Mouse (Mus musculus): Measurements from ENCODE around the gene Sema4a.

Sema4a gene

GRCm38 (mm10) chr3:88460983-88461696 is at the start of gene Sema4a:
Sema4a (minus strand) TSS chr3:88461182.
- DNase-seq (ENCODE audit: low spot score), result no peak

DNA sequence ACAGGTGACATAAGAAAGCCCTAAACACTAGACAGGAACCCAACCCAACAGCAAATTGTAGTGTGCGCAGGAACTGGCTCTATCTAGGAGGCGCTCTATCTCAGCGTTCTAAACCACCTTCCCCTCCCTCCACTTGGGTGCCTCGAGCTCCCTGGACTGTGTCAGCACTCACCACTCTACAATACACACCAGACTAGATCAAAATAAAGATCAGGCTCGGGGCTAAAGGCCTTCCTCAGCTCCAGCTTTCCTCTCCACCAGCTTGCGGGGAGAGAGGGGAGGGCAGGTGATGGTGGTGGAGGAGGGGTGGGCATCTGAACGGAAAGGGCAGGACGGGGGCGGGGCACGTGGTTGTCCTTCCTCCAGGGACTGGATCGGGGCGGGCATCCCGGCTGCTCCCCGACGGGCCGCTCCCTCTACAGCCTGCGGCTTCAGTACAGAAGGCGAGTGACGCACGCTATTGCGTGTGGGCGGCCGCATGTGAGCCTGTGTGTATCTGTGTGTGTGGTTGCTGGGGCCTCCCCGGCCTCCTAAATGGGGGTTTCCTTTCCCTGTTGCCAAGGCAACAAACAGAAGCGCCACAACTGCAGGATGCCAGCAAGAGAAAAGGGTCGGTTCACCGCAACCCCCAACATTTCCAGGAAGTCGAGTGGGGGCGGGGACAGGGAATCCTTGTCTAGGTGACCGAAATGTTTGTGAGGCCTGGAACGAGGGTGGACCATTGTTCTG is 48.9 kb upstream of the Sema4a start, which contains the start of gene Lmna:
Gene Lmna, minus strand, starts transcription at position 265 of the 729 bp plus-strand sequence.
- peak; percentile 89 for DNase-seq (ENCODE audit: low spot score)

- no peak for DNase-seq (ENCODE audit: low spot score)
Observed at GRCm38 (mm10) chr3:88509250-88509649, 48.3 kb upstream of the Sema4a start.

- no peak for DNase-seq (ENCODE audit: low spot score)
Observed at GRCm38 (mm10) chr3:88505765-88506164, 44.8 kb upstream of the Sema4a start.

GRCm38 (mm10) chr3:88505081-88505480 is 44.1 kb upstream of the Sema4a start:
- no peak for DNase-seq (ENCODE audit: low spot score)

GRCm38 (mm10) chr3:88503881-88504746 is 43.1 kb upstream of the Sema4a start:
- DNase-seq (ENCODE audit: low spot score), result no peak

GRCm38 (mm10) chr3:88503505-88503863 is 42.5 kb upstream of the Sema4a start:
- no peak for DNase-seq (ENCODE audit: low spot score)

GRCm38 (mm10) chr3:88502641-88503504 is 41.9 kb upstream of the Sema4a start:
- DNase-seq (ENCODE audit: low spot score), result peak; percentile 78

DNA sequence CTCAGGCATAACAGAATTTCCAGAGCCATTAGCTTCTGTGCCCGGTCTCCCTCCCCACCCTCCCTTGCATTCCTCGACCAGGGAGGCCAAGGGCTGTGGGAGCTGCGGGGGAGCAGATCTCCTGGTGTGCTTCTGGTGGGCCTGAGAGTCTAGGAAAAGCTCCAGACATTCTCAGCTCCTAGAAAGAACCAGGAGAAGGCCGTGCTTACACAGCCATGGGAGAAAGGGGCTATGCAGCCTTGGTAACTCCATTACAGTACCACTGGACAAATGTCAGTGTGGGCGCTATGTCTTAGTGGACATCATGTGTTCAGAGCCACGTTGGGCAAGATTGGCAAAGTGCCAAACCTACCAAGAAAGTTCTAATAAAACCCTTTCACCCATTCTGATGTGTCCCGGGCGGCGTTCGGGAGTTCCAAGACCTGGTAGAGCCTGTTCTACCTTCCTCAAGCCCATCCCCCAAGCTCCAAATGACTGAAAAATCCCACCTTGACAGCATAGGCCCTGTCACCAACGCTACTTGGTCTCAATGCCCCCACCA is 41.1 kb upstream of the Sema4a start:
- DNase-seq (ENCODE audit: low spot score), result no peak

- DNase-seq (ENCODE audit: low spot score), result no peak
Observed at GRCm38 (mm10) chr3:88501366-88502030, 40.5 kb upstream of the Sema4a start.

- DNase-seq (ENCODE audit: low spot score), result no peak
Observed at GRCm38 (mm10) chr3:88500655-88501365, 39.8 kb upstream of the Sema4a start.

DNA sequence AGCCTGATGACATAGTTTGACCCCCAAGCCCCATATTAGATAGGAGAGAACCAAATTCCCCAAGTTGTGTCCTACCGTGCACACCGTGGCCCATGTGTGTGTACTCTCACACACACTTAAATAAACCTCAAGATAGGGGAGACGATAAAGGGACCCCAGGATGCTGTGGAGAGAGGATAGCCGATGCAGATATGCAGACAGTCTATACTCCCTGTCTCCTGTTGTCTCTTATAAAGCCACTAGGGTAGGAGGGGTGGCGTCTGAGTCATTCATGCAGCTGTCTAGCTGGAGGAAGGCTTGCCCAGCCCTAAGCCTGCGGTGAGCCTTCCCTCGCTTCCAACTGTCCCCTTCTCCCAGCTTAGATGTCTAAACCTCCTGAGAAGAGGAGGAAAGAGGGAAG is 39.1 kb upstream of the Sema4a start:
- DNase-seq (ENCODE audit: low spot score), result no peak

DNA sequence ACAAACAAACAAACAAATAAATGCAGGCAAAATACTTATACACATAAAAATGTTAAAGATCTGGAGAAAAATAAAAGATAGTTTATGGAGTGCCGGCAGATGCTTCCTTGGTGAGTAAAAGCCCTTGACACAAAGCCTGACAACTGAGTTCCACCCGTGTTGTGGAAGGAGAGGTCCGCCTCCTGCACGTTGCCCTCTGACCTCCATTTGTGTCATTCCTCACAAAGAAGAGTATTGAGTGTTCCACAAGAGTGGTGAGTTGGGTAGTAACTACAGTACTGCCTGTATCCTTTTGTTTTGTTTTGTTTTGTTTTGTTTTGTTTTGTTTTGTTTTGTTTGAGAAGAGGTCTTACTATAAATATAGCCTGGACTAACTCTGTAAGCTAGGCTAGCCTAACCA is 38.6 kb upstream of the Sema4a start:
- no peak for DNase-seq (ENCODE audit: low spot score)

DNA sequence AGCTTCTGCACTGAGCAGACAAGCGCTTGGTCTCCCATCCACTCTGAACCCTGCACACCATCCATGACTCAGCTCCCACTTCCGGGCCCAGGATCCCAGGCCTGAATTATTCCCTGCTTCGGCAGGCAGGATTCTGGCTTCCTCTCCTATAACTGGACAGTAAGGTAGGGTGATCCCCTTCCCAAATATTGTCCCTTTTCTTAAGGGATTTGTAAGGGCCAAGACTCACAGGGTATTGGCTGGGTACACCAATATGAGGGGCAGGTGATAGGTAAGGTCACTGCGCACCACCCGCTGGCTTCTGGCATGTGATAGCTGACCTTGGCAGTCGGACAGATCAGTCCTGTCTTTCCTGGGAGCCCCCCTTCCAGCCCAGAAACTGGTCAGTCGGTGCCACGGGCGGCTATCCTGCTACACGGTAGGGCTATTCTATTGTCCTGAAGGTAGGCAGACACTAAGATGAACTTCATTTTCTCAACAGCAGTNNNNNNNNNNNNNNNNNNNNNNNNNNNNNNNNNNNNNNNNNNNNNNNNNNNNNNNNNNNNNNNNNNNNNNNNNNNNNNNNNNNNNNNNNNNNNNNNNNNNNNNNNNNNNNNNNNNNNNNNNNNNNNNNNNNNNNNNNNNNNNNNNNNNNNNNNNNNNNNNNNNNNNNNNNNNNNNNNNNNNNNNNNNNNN is 34.9 kb upstream of the Sema4a start:
- DNase-seq (ENCODE audit: low spot score), result no peak

DNA sequence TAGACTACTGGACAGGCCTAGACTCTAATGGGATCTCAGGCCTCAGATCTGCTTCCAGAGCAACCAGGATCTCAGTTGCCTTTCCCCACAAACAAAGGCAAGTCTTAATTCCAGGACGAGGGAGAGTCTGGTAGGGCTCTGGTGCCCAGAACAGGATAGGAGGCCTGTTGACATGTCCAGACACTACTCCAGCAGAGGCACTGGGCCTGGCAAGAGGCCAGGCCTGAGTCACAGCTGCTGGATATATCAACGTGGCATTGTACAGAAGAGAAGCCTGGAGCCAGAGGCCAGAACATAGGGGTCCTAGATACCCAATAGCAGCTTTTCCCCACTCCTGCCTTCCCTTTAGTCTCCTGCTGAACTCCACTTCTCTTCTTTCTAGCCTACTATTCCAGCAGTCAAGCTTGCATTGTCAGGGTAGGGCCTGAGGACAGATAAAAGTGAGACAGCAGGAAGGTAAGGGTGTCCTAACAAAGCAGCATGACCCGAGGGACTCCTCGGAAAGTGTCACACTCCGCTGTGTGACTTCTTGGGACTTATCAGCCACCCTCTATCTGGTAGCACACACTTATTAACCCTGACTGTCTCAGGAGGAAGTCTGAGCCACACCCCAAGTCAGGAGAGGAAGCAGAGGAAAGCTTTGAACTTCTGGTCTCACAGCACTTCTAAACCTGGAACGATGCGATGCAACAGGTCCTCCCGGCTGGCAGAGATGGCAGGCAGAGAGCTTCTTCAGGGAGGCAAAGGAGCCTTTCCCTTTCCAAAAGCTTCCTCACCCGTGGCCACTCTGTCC is 34.0 kb upstream of the Sema4a start:
- DNase-seq (ENCODE audit: low spot score), result no peak

DNA sequence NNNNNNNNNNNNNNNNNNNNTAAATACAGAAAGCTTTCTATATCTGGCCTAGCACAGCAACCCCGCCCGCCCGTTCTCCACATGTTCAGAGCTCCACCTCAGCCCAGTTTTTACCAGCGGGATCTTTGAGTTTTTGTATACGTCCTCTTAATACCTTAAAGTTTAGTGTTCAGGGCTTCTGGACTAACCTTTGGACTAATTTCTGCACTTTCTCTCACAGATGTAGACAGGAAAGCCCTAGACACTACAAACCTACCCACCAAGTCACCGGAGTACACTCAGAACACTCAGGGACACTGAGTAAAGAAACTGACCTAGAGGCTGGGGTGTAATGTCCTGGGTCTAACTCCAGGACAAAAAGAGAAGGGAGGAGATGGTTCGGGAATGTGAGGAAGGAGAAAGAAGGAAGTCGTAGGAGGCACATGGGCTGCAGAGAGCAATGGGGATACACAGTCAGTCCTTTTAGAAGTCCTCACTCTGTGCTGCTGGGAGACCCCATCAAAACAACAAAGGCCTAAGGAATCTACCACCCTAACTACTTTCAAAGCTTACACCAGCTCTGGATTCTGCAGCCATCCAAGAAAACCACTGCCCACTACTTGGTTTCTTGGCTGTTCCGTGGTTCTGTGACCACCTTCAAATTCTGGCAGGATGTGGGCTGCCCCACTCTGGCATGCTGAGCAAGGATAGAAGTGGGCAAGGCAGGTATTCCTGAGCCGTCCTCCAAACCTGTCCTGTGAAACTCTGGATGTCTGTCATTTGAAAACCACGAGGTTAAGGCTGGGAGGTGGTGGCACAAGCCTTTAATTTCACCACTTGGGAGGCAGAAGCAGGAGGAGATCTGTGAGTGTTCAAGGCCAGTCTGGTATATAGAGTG is 33.0 kb upstream of the Sema4a start:
- DNase-seq (ENCODE audit: low spot score), result no peak

GRCm38 (mm10) chr3:88487396-88487795 is 26.4 kb upstream of the Sema4a start:
- no peak for DNase-seq (ENCODE audit: low spot score)

DNA sequence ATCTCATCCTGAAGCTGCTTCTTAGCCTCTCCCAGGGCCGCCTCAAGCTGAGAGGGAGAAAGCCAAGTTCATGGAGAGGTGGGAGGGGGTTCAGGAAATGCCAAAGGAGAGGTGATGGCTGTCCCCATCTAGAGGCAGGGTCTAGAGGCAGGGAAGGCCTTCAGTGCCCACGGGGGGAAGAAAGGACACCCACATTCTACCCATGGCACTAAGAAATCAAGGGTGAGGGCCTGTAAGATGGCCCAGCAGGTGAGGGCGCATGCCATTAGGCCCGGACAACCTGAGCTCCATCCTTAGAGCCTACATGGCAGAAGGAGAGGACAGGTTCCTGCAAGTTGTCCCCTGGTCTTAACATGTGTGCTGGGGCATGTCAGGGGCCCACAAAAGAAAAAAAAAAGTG is 25.9 kb upstream of the Sema4a start:
- DNase-seq (ENCODE audit: low spot score), result no peak

Measured in testis, postnatal 14 days (tissue).